Mouse (Mus musculus): ENCODE measurements around the gene Atf1.
"Not testable (repeated sequence)": the region's sequence is repeated elsewhere in the genome, so short reads cannot be mapped to it uniquely, and the experiment has no call there.

Gene Atf1

GRCm38 (mm10) chr15:100258646-100259425 lies 31.2 kb downstream of the Atf1 start:
- peak; percentile 83 for DNase-seq (ENCODE audit: low read depth, low spot score)

GRCm38 (mm10) chr15:100260351-100260750 lies 32.7 kb downstream of the Atf1 start:
- DNase-seq (ENCODE audit: low read depth, low spot score), result not testable (repeated sequence)

- DNase-seq (ENCODE audit: low read depth, low spot score), result peak; percentile 74
Observed at GRCm38 (mm10) chr15:100263246-100263905, 35.8 kb downstream of the Atf1 start.

- no peak for DNase-seq (ENCODE audit: low read depth, low spot score)
Observed at GRCm38 (mm10) chr15:100265586-100266325, 38.1 kb downstream of the Atf1 start.

- DNase-seq (ENCODE audit: low read depth, low spot score), result peak; percentile 57
Observed at GRCm38 (mm10) chr15:100268916-100269315, 41.3 kb downstream of the Atf1 start.

- peak; percentile 99 for DNase-seq (ENCODE audit: low read depth, low spot score)
Observed at GRCm38 (mm10) chr15:100269776-100270175, 42.2 kb downstream of the Atf1 start.

GRCm38 (mm10) chr15:100270609-100271008 lies 43.0 kb downstream of the Atf1 start:
- peak; percentile 78 for DNase-seq (ENCODE audit: low read depth, low spot score)

GRCm38 (mm10) chr15:100271411-100271810 lies 43.8 kb downstream of the Atf1 start:
- peak; percentile 90 for DNase-seq (ENCODE audit: low read depth, low spot score)

GRCm38 (mm10) chr15:100273791-100274308 lies 46.2 kb downstream of the Atf1 start:
- peak; percentile 80 for DNase-seq (ENCODE audit: low read depth, low spot score)

- peak; percentile 97 for DNase-seq (ENCODE audit: low read depth, low spot score)
Observed at GRCm38 (mm10) chr15:100274790-100275559, 47.4 kb downstream of the Atf1 start.

- peak; percentile 72 for DNase-seq (ENCODE audit: low read depth, low spot score)
Observed at GRCm38 (mm10) chr15:100276403-100276802, 48.8 kb downstream of the Atf1 start.

GRCm38 (mm10) chr15:100277586-100277985 lies 50.0 kb downstream of the Atf1 start:
- peak; percentile 56 for DNase-seq (ENCODE audit: low read depth, low spot score)

GRCm38 (mm10) chr15:100280626-100281025 lies 53.0 kb downstream of the Atf1 start, which contains the start of gene Tmprss12:
Gene Tmprss12 (plus strand): TSS chr15:100280837.
- DNase-seq (ENCODE audit: low read depth, low spot score), result peak; percentile 88

GRCm38 (mm10) chr15:100288980-100289379 lies 61.4 kb downstream of the Atf1 start:
- DNase-seq (ENCODE audit: low read depth, low spot score), result no peak

GRCm38 (mm10) chr15:100290858-100291257 lies 63.2 kb downstream of the Atf1 start:
- DNase-seq (ENCODE audit: low read depth, low spot score), result no peak

- peak; percentile 81 for DNase-seq (ENCODE audit: low read depth, low spot score)
Observed at GRCm38 (mm10) chr15:100292326-100292725, 64.7 kb downstream of the Atf1 start.

GRCm38 (mm10) chr15:100297856-100298255 lies 70.2 kb downstream of the Atf1 start:
- peak; percentile 53 for DNase-seq (ENCODE audit: low read depth, low spot score)

- DNase-seq (ENCODE audit: low read depth, low spot score), result peak; percentile 51
Observed at GRCm38 (mm10) chr15:100300499-100300898, 72.9 kb downstream of the Atf1 start.

GRCm38 (mm10) chr15:100301556-100301955 lies 73.9 kb downstream of the Atf1 start:
- DNase-seq (ENCODE audit: low read depth, low spot score), result peak; percentile 37

- DNase-seq (ENCODE audit: low read depth, low spot score), result no peak
Observed at GRCm38 (mm10) chr15:100303428-100304018, 75.9 kb downstream of the Atf1 start.
